Mouse (Mus musculus) heart, postnatal 0 days (tissue): ENCODE measurements around the gene Cpa1.

Experiments
- CTCF ChIP-seq: IDR thresholded peaks from 2 replicates; pipeline ENCODE4 v1.5.1; 2016; ENCODE audit warnings: antibody characterized with exemption, control low read depth, low read depth
- EP300 ChIP-seq: IDR thresholded peaks from 2 replicates; pipeline ENCODE4 v1.6.1; 2016; ENCODE audit warnings: antibody characterized with exemption, low read depth

- TF ChIP-seq CTCF (no peak), EP300 (no peak)
Observed at GRCm38 (mm10) chr6:30649651-30650296, 10.8 kb downstream of the Cpa1 start.
